ENCODE assay signal across 24 mouse cellular contexts in the genomic region with DNA sequence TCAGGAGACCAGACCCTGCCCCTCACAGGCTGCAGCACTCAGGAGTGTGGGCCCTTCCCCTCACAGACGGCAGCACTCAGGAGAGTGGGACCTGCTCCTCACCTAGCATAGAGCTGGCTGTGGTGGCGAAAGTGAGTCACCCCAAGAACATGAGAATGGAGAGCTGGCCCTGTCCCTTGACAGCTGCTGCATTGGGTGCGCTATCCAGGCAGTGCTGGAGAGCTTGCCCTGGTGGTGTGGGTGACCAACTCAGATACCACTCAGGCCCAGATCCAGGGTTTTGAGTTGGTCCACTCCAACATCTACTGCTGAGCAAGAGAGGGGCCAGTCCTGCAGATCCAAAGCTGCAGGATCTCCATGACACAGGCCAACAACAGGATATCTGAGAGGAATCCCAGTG. TPM values are rescaled to one million over a fixed set of nuclear protein-coding genes. Genes with fewer than 3 reads are reported as not detected.
A peak's percentile ranks its signal among the peaks of the same experiment; 100 is the strongest.
DNase-seq lines count a peak whose midpoint lies in the region; TF ChIP-seq lines count a peak whose summit lies in the region.
"Had no signal": no experiment of that assay in that cellular context is flagged by ENCODE, and none has a peak within 500 bp of the region (broad histone marks: within the 10 kb centered on the region; RNA-seq: fewer than 3 reads in every experiment).

No protein-coding gene starts in this region.

- peak; percentile 62 for DNase-seq in gastrocnemius, adult 2 months
- no peak for DNase-seq in gastrocnemius, postnatal 36 days
- peak; percentile 3 for DNase-seq in 3T3-L1 (ENCODE audit: low read depth, low spot score)
- peak; percentile 42 for DNase-seq in adrenal gland, postnatal 10 days
- peak; percentile 27 for DNase-seq in gastrocnemius, postnatal 25 days
- no peak for DNase-seq in kidney, postnatal 4 days
- no peak for DNase-seq in ovary, adult 18-20 months (ENCODE audit: low spot score)
- DNase-seq: cerebellum, adult 9-10 months; heart, adult 11 months; heart, postnatal 14 days; kidney, adult 18-20 months; layer of hippocampus, postnatal 36 days; lung, adult 18-20 months; lung, postnatal 10 days; midbrain, embryonic 14.5 days; right cerebral cortex, adult 18-20 months; right cerebral cortex, postnatal 4 days; thymus, postnatal 36 days had no signal

- no peak for TF ChIP-seq CTCF in gastrocnemius, adult 2 months (IDR thresholded peaks at IDR 0.05)

- intact Hi-C loops in gastrocnemius, adult 2 months (cut with DNase I) = no loop called here
- intact Hi-C loops in gastrocnemius, postnatal 36 days (cut with DNase I) = no loop called here

- no peak overlapping the region for H3K4me3 ChIP-seq in gastrocnemius, adult 2 months
- H3K4me3 ChIP-seq: forebrain, embryonic 15.5 days; layer of hippocampus, adult 2 months; limb, embryonic 12.5 days; liver, embryonic 12.5 days; stomach, embryonic 15.5 days had no signal

- H3K27ac ChIP-seq in gastrocnemius, adult 2 months = no peak overlapping the region
- H3K27ac ChIP-seq: forebrain, embryonic 15.5 days; kidney, postnatal 0 days; limb, embryonic 12.5 days; liver, embryonic 12.5 days; stomach, embryonic 15.5 days had no signal

RNA-seq across cellular contexts. Expression of a gene that starts 31.7 kb away (rescaled TPM):
- total RNA-seq in gastrocnemius, adult 2 months (2021) = 10 to 100 TPM; 49.5 to 50.7 TPM
- 10 to 100 TPM; 45.0 to 46.0 TPM for total RNA-seq in gastrocnemius, postnatal 36 days (2021)
- total RNA-seq in adrenal gland, postnatal 10 days (2021) = 10 to 100 TPM; 60.3 to 68.4 TPM
- 10 to 100 TPM; 40.7 to 40.9 TPM for total RNA-seq in gastrocnemius, postnatal 25 days (2021)

RNA-seq across cellular contexts. Expression of a gene that starts 32.0 kb away (rescaled TPM):
- 10 to 100 TPM; 13.6 to 14.6 TPM for total RNA-seq in gastrocnemius, adult 2 months (2021)
- 10 to 100 TPM; 12.8 to 13.1 TPM for total RNA-seq in gastrocnemius, postnatal 36 days (2021)
- total RNA-seq in adrenal gland, postnatal 10 days (2021) = 10 to 100 TPM; 26.6 to 30.7 TPM
- 10 to 100 TPM; 11.4 to 12.0 TPM for total RNA-seq in gastrocnemius, postnatal 25 days (2021)

Comparison
In these comparisons a context has a peak if more than half of its experiments do, and no peak if none do; other contexts are left out.
1. DNase-seq: peak in gastrocnemius, adult 2 months (single experiment), 3T3-L1 (single experiment), adrenal gland, postnatal 10 days (single experiment) and gastrocnemius, postnatal 25 days (single experiment); none in gastrocnemius, postnatal 36 days (0 of 2), kidney, postnatal 4 days (0 of 2) and ovary, adult 18-20 months (single experiment).